Mouse (Mus musculus) limb, embryonic 14.5 days (tissue): ENCODE data around the gene Zfp628. TPM values are rescaled to one million over a fixed set of nuclear protein-coding genes. Genes with fewer than 3 reads are reported as not detected.

Experiments used
- ATAC-seq: fragments of 200-750 bp; cut with Nextera tagmentation; 2 replicates; pipeline ENCODE4 v1.8.0; 2017; ENCODE audit warnings: low read depth, moderate number of reproducible peaks, moderate TSS enrichment; ENCODE audit not compliant: low FRiP score
- DNase-seq: peaks from one replicate; pipeline ENCODE4 v3.0.0-alpha.2; 2015; ENCODE audit warnings: low spot score
- H3K27ac ChIP-seq: fragments of 300-500 bp; sonication (generic); replicated peaks from 2 replicates; pipeline ENCODE4 v1.5.1; 2014; ENCODE audit warnings: low read depth, mild to moderate bottlenecking, low read length, moderate library complexity, mixed read lengths
- H3K27me3 ChIP-seq: fragments of 300-500 bp; sonication (generic); 2 replicates; pipeline ENCODE4 v1.6.1; 2014; ENCODE audit warnings: low read length, mixed read lengths; ENCODE audit not compliant: control insufficient read depth, insufficient read depth
- H3K36me3 ChIP-seq: fragments of 300-500 bp; sonication (generic); 2 replicates; pipeline ENCODE4 v1.6.1; 2014; ENCODE audit warnings: mild to moderate bottlenecking, low read length, moderate library complexity, mixed read lengths; ENCODE audit not compliant: control insufficient read depth, insufficient read depth
- H3K4me1 ChIP-seq: fragments of 300-500 bp; sonication (generic); 2 replicates; pipeline ENCODE4 v1.6.1; 2014; ENCODE audit warnings: antibody characterized with exemption, low read length, mixed read lengths; ENCODE audit not compliant: control insufficient read depth, insufficient read depth
- H3K4me2 ChIP-seq: fragments of 300-500 bp; sonication (generic); replicated peaks from 2 replicates; pipeline ENCODE4 v1.6.1; 2014; ENCODE audit warnings: low read depth, mild to moderate bottlenecking, low read length, moderate library complexity; ENCODE audit not compliant: severe bottlenecking
- H3K4me3 ChIP-seq: fragments of 300-500 bp; sonication (generic); replicated peaks from 2 replicates; pipeline ENCODE4 v1.5.1; 2014; ENCODE audit warnings: low read length
- H3K9ac ChIP-seq: fragments of 300-500 bp; sonication (generic); 2 replicates; pipeline ENCODE4 v1.6.1; 2014; ENCODE audit warnings: mild to moderate bottlenecking, low read depth, low read length, moderate library complexity; ENCODE audit not compliant: severe bottlenecking
- H3K9me3 ChIP-seq: fragments of 300-500 bp; sonication (generic); 2 replicates; pipeline ENCODE4 v1.6.1; 2016; ENCODE audit warnings: low read length; ENCODE audit not compliant: control insufficient read depth
- POLR2A ChIP-seq: fragments of 200-500 bp; IDR thresholded peaks from 2 replicates; pipeline ENCODE4 v1.8.0; 2012; ENCODE audit warnings: inconsistent platforms, mild to moderate bottlenecking, moderate library complexity, borderline replicate concordance; ENCODE audit not compliant: insufficient read depth, insufficient read length; ENCODE audit errors: extremely low read depth
- WGBS: fragments of 180-500 bp; shearing (Covaris S2); extraction: QIAGEN DNeasy Blood & Tissue Kit; methylation state at CpG from one replicate; pipeline ENCODE4 v1.1.7; 2014; 5-methylcytosine and 5-hydroxymethylcytosine counted together
- polyA plus RNA-seq, 2 experiments: library from polyadenylated mRNA; depleted of rRNA in 1 of 2; stranded (reverse) in 1 of 2; unstranded in 1 of 2; fragments of >200 nt; fragmentation: Nextera tagmentation in 1 of 2; extraction: Ambion mirVana in 1 of 2; gene quantifications; 2 replicates each; pipeline versions ENCODE4 v1.2.1 to v1.2.3; 2012 to 2014

Gene Zfp628
- polyA plus RNA-seq, 2 experiments: 4.0 to 13.4 TPM

- H3K4me1 ChIP-seq: peaks cover 49% of the 10 kb centered on the region
- peak within 1 kb of the TSS; percentile 33; the same call in 1 of the 2 replicates for H3K4me3 ChIP-seq
- H3K27me3 ChIP-seq: no peaks in the 10 kb centered on the region
- peak within 1 kb of the TSS; percentile 55 for H3K9ac ChIP-seq
- peak within 1 kb of the TSS; percentile 87 for H3K4me2 ChIP-seq
- no peaks in the 10 kb centered on the region for H3K9me3 ChIP-seq
- DNase-seq (peak; percentile 64), ATAC-seq (peak; percentile 35)
- TF ChIP-seq POLR2A: no peak
- H3K27ac ChIP-seq: peak within 1 kb of the TSS; percentile 92
- WGBS: 23% methylated on average over 6 of the region's 6 CpGs
- peaks cover 9% of the 10 kb centered on the region for H3K36me3 ChIP-seq
Observed at GRCm38 (mm10) chr7:4925441-4926381, 10.7 kb downstream of the Zfp628 start, which contains the start of gene Ssc5d. Ssc5d (plus strand) TSS chr7:4925785.

GRCm38 (mm10) chr7:4926849-4927248 lies 11.8 kb downstream of the Zfp628 start:
- Histone ChIP-seq H3K36me3 (no peaks in the 10 kb centered on the region), H3K9ac (peak overlapping the region; percentile 28; the same call in 1 of the 2 replicates), H3K4me3 (no peak overlapping the region), H3K27ac (no peak overlapping the region; the same call in 1 of the 2 replicates), H3K27me3 (no peaks in the 10 kb centered on the region), H3K4me2 (peak overlapping the region; percentile 14; the same call in 1 of the 2 replicates), H3K9me3 (no peaks in the 10 kb centered on the region), H3K4me1 (peaks cover 48% of the 10 kb centered on the region)
- WGBS: 69% methylated on average over 16 of the region's 16 CpGs
- DNase-seq (no peak), ATAC-seq (no peak)
- TF ChIP-seq POLR2A: no peak

- no peak for TF ChIP-seq POLR2A
- Histone ChIP-seq H3K9me3 (no peaks in the 10 kb centered on the region), H3K9ac (no peak overlapping the region), H3K27ac (no peak overlapping the region; the same call in 1 of the 2 replicates), H3K27me3 (no peaks in the 10 kb centered on the region), H3K4me2 (0 out of 2 replicates have a peak overlapping the region, but pooled peaks have one; percentile 3), H3K4me3 (no peak overlapping the region), H3K4me1 (peaks cover 44% of the 10 kb centered on the region), H3K36me3 (no peaks in the 10 kb centered on the region)
- ATAC-seq (no peak), DNase-seq (no peak)
- WGBS: 56% methylated on average over 8 of the region's 8 CpGs
Observed at GRCm38 (mm10) chr7:4927711-4928110, 12.7 kb downstream of the Zfp628 start.

GRCm38 (mm10) chr7:4928323-4928722 lies 13.3 kb downstream of the Zfp628 start:
- Histone ChIP-seq H3K9ac (no peak overlapping the region), H3K4me3 (no peak overlapping the region), H3K4me1 (peaks cover 38% of the 10 kb centered on the region), H3K27ac (no peak overlapping the region), H3K36me3 (no peaks in the 10 kb centered on the region), H3K4me2 (no peak overlapping the region), H3K27me3 (no peaks in the 10 kb centered on the region), H3K9me3 (no peaks in the 10 kb centered on the region)
- no peak for ATAC-seq
- no peak for DNase-seq
- 65% methylated on average over 17 of the region's 17 CpGs for WGBS
- no peak for TF ChIP-seq POLR2A

- H3K4me2 ChIP-seq: no peak overlapping the region
- 0 out of 2 replicates have a peak overlapping the region, but pooled peaks have one; percentile 25 for H3K9ac ChIP-seq
- no peak overlapping the region for H3K4me3 ChIP-seq
- ATAC-seq: peak; percentile 29; the same call in 1 of the 2 replicates
- H3K27me3 ChIP-seq: no peaks in the 10 kb centered on the region
- no peak overlapping the region for H3K27ac ChIP-seq
- WGBS: 72% methylated on average over 12 of the region's 12 CpGs
- no peak for DNase-seq
- no peak for TF ChIP-seq POLR2A
- no peaks in the 10 kb centered on the region for H3K9me3 ChIP-seq
- H3K4me1 ChIP-seq: no peaks in the 10 kb centered on the region
- no peaks in the 10 kb centered on the region for H3K36me3 ChIP-seq
Observed at GRCm38 (mm10) chr7:4933103-4933502, 18.1 kb downstream of the Zfp628 start.
